Mouse (Mus musculus): ENCODE measurements around the gene Ankrd13a. TPM values are rescaled to one million over a fixed set of nuclear protein-coding genes. Genes with fewer than 3 reads are reported as not detected.
A peak's percentile ranks its signal among the peaks of the same experiment; 100 is the strongest.

Ankrd13a gene
- polyA plus RNA-seq, 1 experiment from 2014 or later, result 58.3 TPM

DNA sequence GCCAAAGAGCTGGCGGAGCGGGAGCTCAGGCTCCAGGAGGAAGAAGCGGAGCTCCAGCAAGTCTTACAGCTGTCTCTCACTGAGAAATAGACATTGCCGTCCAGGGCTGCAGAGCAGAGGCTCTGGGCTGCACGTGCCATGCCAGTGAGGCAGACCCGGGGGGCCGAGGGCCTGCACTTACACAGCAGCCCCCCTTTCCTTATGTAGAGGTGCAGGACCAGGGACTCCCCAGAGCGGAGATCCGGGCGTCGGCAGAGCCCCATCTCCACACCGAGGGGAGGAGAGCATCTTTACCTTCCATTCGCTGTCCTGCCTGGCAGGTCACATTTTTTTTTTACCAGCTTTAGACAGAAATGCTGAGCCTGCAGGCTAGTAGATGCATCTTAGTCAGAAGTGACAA lies 29.9 kb downstream of the Ankrd13a start:
- no peak overlapping the region for H3K27ac ChIP-seq (replicated peaks; ENCODE audit: low read depth, low read length)
- H3K9ac ChIP-seq (replicated peaks; ENCODE audit: low read length), result no peak overlapping the region
- H3K4me3 ChIP-seq (ENCODE audit: low read depth, low read length), result no peak overlapping the region
- H3K9me3 ChIP-seq (replicated peaks; ENCODE audit: control insufficient read depth, low read length), result no peaks in the 10 kb centered on the region
- no peak for DNase-seq (ENCODE audit: low spot score)
- peaks cover 2% of the 10 kb centered on the region; the same call in 1 of the 2 replicates for H3K36me3 ChIP-seq (replicated peaks; ENCODE audit: control insufficient read depth, insufficient read depth, low read depth, low read length)
- H3K4me1 ChIP-seq (ENCODE audit: control insufficient read depth, insufficient read depth, low read length), result no peaks in the 10 kb centered on the region
- WGBS, result 84% methylated on average over 13 of the region's 13 CpGs
- H3K4me2 ChIP-seq (ENCODE audit: low read depth, low read length), result no peak overlapping the region
- H3K27me3 ChIP-seq (ENCODE audit: control insufficient read depth, insufficient read depth, low read length), result no peaks in the 10 kb centered on the region
- no peak for ATAC-seq (replicated peaks; ENCODE audit: insufficient number of reproducible peaks, low FRiP score, low TSS enrichment, low read depth)

DNA sequence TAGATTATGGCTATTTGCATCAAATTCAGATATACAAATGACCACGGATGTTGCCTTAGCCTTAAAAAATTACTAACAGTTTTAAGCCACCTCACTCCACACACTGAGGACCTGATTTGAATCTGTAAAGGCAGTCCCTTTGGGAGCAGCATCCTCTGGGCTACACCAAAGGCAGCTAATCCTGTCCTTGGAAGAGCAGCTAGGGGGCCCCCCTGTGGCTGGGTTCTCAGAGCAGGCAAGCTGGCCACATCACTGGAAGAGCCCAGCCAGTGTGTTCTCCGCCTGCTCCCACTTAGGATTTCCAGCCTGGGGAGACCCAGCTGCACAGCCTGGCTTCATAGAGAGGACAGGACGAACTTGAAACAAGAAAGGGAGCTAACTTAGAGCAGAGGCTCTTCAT lies 30.5 kb downstream of the Ankrd13a start:
- Histone ChIP-seq H3K4me1 (ENCODE audit: control insufficient read depth, insufficient read depth, low read length) (no peaks in the 10 kb centered on the region), H3K9ac (replicated peaks; ENCODE audit: low read length) (no peak overlapping the region), H3K36me3 (replicated peaks; ENCODE audit: control insufficient read depth, insufficient read depth, low read depth, low read length) (peaks cover 2% of the 10 kb centered on the region; the same call in 1 of the 2 replicates), H3K27ac (replicated peaks; ENCODE audit: low read depth, low read length) (no peak overlapping the region), H3K27me3 (ENCODE audit: control insufficient read depth, insufficient read depth, low read length) (no peaks in the 10 kb centered on the region), H3K4me3 (ENCODE audit: low read depth, low read length) (no peak overlapping the region), H3K4me2 (ENCODE audit: low read depth, low read length) (no peak overlapping the region), H3K9me3 (replicated peaks; ENCODE audit: control insufficient read depth, low read length) (no peaks in the 10 kb centered on the region)
- DNase-seq (ENCODE audit: low spot score) (peak; percentile 26), ATAC-seq (replicated peaks; ENCODE audit: insufficient number of reproducible peaks, low FRiP score, low TSS enrichment, low read depth) (no peak)
- WGBS, result 44% methylated on average over 3 of the region's 3 CpGs

DNA sequence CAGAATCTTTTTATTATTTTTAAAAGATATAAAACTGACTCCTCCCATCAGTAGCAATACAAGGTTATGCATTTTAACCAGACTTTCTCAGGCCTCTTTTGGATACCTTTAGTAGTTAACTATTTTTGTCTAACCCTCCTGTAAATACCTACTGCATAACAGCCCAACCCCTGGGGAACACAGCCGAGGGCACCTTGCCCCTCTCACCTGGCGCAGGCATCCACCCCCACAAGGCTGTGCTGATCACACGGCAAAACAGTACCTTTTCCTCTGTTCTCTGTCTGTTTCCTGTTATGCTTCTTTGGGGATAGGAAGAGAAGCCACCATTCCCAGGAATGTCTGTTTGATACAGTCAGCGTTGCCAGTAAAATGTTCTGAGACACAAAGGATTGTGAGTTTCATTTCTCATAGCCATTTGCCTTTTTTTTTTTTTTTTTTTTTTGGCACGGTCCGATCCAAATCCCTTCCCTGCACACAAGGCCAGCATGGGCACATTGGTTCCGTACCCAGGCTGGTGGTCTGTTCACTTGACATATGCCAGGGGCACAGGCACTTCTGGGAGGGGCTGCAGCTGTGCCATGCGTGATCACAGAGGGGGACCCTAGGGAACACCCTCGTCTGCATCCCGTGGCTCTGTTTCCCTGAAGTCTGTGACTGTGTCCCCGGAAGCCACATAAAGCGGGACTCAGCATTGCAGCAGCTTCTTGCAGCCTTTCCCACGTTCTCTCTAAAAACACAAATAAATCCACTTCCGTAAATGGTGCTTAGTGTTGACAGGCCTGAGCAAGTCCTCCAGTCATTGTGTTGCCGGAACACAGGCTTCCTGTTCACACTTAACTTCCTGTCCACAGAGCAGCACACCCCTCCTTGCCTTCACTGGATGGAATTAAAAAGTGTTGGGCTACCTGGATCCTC lies 31.2 kb downstream of the Ankrd13a start:
- DNase-seq (ENCODE audit: low spot score) (no peak), ATAC-seq (replicated peaks; ENCODE audit: insufficient number of reproducible peaks, low FRiP score, low TSS enrichment, low read depth) (no peak)
- H3K9ac ChIP-seq (replicated peaks; ENCODE audit: low read length), result no peak overlapping the region

GRCm38 (mm10) chr5:114806636-114807035 lies 32.2 kb downstream of the Ankrd13a start:
- no peaks in the 10 kb centered on the region for H3K27me3 ChIP-seq (ENCODE audit: control insufficient read depth, insufficient read depth, low read length)
- no peaks in the 10 kb centered on the region for H3K9me3 ChIP-seq (replicated peaks; ENCODE audit: control insufficient read depth, low read length)
- DNase-seq (ENCODE audit: low spot score) (no peak), ATAC-seq (replicated peaks; ENCODE audit: insufficient number of reproducible peaks, low FRiP score, low TSS enrichment, low read depth) (no peak)
- H3K27ac ChIP-seq (replicated peaks; ENCODE audit: low read depth, low read length), result no peak overlapping the region
- H3K9ac ChIP-seq (replicated peaks; ENCODE audit: low read length), result no peak overlapping the region; the same call in 1 of the 2 replicates
- H3K36me3 ChIP-seq (replicated peaks; ENCODE audit: control insufficient read depth, insufficient read depth, low read depth, low read length), result peaks cover 2% of the 10 kb centered on the region; the same call in 1 of the 2 replicates
- no peaks in the 10 kb centered on the region for H3K4me1 ChIP-seq (ENCODE audit: control insufficient read depth, insufficient read depth, low read length)
- H3K4me2 ChIP-seq (ENCODE audit: low read depth, low read length), result no peak overlapping the region
- no peak overlapping the region for H3K4me3 ChIP-seq (ENCODE audit: low read depth, low read length)
- 89% methylated on average over 8 of the region's 8 CpGs for WGBS

More for the DNA sequence above, 31.2 kb downstream of the Ankrd13a start:
- H3K36me3 ChIP-seq (replicated peaks; ENCODE audit: control insufficient read depth, insufficient read depth, low read depth, low read length), result peaks cover 2% of the 10 kb centered on the region; the same call in 1 of the 2 replicates
- H3K9me3 ChIP-seq (replicated peaks; ENCODE audit: control insufficient read depth, low read length), result no peaks in the 10 kb centered on the region
- no peaks in the 10 kb centered on the region for H3K27me3 ChIP-seq (ENCODE audit: control insufficient read depth, insufficient read depth, low read length)
- H3K4me3 ChIP-seq (ENCODE audit: low read depth, low read length), result no peak overlapping the region
- no peaks in the 10 kb centered on the region for H3K4me1 ChIP-seq (ENCODE audit: control insufficient read depth, insufficient read depth, low read length)
- H3K27ac ChIP-seq (replicated peaks; ENCODE audit: low read depth, low read length), result no peak overlapping the region
- H3K4me2 ChIP-seq (ENCODE audit: low read depth, low read length), result no peak overlapping the region
- WGBS, result 71% methylated on average over 15 of the region's 15 CpGs

DNA sequence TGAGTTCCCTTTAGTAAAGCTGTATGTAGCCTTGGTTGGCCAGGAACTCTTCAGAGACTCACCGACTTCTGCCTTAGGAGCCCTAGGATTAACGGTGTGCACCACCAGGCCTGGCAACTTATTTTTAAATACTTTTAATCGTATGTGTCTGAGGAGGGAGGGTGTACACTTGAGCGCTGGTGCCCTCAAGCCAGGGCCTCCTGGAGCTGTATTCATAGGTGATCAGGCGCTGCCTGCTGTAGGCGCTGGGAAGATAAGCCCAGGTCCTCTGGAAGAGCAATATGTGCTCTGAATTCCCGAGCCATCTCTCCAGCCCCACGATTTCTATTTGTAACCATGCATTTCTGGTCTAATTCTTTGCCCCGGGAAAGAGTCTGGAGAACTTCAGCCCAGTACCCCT lies 32.6 kb downstream of the Ankrd13a start:
- H3K4me2 ChIP-seq (ENCODE audit: low read depth, low read length), result no peak overlapping the region
- ATAC-seq (replicated peaks; ENCODE audit: insufficient number of reproducible peaks, low FRiP score, low TSS enrichment, low read depth) (no peak), DNase-seq (ENCODE audit: low spot score) (no peak)
- H3K36me3 ChIP-seq (replicated peaks; ENCODE audit: control insufficient read depth, insufficient read depth, low read depth, low read length), result peaks cover 2% of the 10 kb centered on the region; the same call in 1 of the 2 replicates
- no peak overlapping the region for H3K4me3 ChIP-seq (ENCODE audit: low read depth, low read length)
- no peaks in the 10 kb centered on the region for H3K9me3 ChIP-seq (replicated peaks; ENCODE audit: control insufficient read depth, low read length)
- no peaks in the 10 kb centered on the region for H3K27me3 ChIP-seq (ENCODE audit: control insufficient read depth, insufficient read depth, low read length)
- WGBS, result 47% methylated on average over 9 of the region's 9 CpGs
- no peak overlapping the region for H3K9ac ChIP-seq (replicated peaks; ENCODE audit: low read length)
- H3K27ac ChIP-seq (replicated peaks; ENCODE audit: low read depth, low read length), result no peak overlapping the region
- H3K4me1 ChIP-seq (ENCODE audit: control insufficient read depth, insufficient read depth, low read length), result no peaks in the 10 kb centered on the region

DNA sequence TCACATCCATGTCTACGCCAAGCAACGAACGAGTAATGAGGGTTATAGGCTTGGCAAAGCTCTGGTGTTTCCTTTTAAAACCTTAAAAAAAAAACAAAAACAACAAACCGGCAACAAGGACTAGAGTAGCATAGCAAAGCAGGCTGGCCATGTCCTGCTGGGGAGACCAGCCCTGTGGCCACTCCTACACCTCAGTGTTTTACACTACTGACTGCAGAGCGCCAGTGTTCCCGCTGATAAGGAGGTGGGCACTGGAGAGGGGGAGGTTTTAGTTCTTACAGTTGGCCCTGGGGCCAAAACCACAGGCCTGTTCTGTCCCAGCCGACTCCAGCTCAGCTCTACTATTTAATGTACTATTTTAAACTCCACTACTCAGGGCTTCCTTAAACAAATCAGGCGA lies 33.0 kb downstream of the Ankrd13a start:
- no peaks in the 10 kb centered on the region for H3K4me1 ChIP-seq (ENCODE audit: control insufficient read depth, insufficient read depth, low read length)
- ATAC-seq (replicated peaks; ENCODE audit: insufficient number of reproducible peaks, low FRiP score, low TSS enrichment, low read depth), result no peak
- H3K4me2 ChIP-seq (ENCODE audit: low read depth, low read length), result no peak overlapping the region

DNA sequence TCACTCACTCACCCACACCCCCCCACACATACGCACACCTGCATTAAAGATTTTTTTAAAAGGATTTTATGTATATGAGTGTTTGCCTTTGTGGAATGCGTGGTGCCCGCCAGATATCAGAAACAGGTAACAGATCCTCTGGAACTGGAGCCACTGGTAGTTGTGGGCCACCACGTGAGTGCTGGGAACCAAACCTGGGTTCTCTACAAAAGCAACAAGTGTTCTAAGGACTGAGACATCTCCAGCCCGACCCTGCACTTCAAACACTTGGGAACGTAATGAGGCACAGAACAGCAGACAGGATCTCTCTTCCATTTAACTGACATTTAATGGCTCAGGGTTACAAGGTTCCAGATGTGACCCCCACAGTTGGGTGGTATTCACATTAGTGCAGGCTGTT lies 33.4 kb downstream of the Ankrd13a start:
- no peaks in the 10 kb centered on the region for H3K27me3 ChIP-seq (ENCODE audit: control insufficient read depth, insufficient read depth, low read length)
- peak; percentile 39 for DNase-seq (ENCODE audit: low spot score)
- no peak for ATAC-seq (replicated peaks; ENCODE audit: insufficient number of reproducible peaks, low FRiP score, low TSS enrichment, low read depth)
- 48% methylated on average over 6 of the region's 6 CpGs for WGBS
- no peaks in the 10 kb centered on the region for H3K4me1 ChIP-seq (ENCODE audit: control insufficient read depth, insufficient read depth, low read length)
- H3K9ac ChIP-seq (replicated peaks; ENCODE audit: low read length), result no peak overlapping the region
- no peak overlapping the region for H3K27ac ChIP-seq (replicated peaks; ENCODE audit: low read depth, low read length)
- H3K4me2 ChIP-seq (ENCODE audit: low read depth, low read length), result no peak overlapping the region
- peaks cover 2% of the 10 kb centered on the region; the same call in 1 of the 2 replicates for H3K36me3 ChIP-seq (replicated peaks; ENCODE audit: control insufficient read depth, insufficient read depth, low read depth, low read length)
- H3K4me3 ChIP-seq (ENCODE audit: low read depth, low read length), result no peak overlapping the region
- H3K9me3 ChIP-seq (replicated peaks; ENCODE audit: control insufficient read depth, low read length), result no peaks in the 10 kb centered on the region

More for the DNA sequence above, 33.0 kb downstream of the Ankrd13a start:
- no peak overlapping the region for H3K4me3 ChIP-seq (ENCODE audit: low read depth, low read length)
- H3K9me3 ChIP-seq (replicated peaks; ENCODE audit: control insufficient read depth, low read length), result no peaks in the 10 kb centered on the region
- no peak overlapping the region for H3K27ac ChIP-seq (replicated peaks; ENCODE audit: low read depth, low read length)
- 29% methylated on average over 8 of the region's 8 CpGs for WGBS
- no peak overlapping the region for H3K9ac ChIP-seq (replicated peaks; ENCODE audit: low read length)
- peaks cover 2% of the 10 kb centered on the region; the same call in 1 of the 2 replicates for H3K36me3 ChIP-seq (replicated peaks; ENCODE audit: control insufficient read depth, insufficient read depth, low read depth, low read length)
- H3K27me3 ChIP-seq (ENCODE audit: control insufficient read depth, insufficient read depth, low read length), result no peaks in the 10 kb centered on the region
- no peak for DNase-seq (ENCODE audit: low spot score)

GRCm38 (mm10) chr5:114808385-114808784 lies 33.9 kb downstream of the Ankrd13a start:
- ATAC-seq (replicated peaks; ENCODE audit: insufficient number of reproducible peaks, low FRiP score, low TSS enrichment, low read depth), result no peak; the same call in 1 of the 2 replicates
- Histone ChIP-seq H3K4me1 (ENCODE audit: control insufficient read depth, insufficient read depth, low read length) (no peaks in the 10 kb centered on the region), H3K27ac (replicated peaks; ENCODE audit: low read depth, low read length) (no peak overlapping the region), H3K9ac (replicated peaks; ENCODE audit: low read length) (no peak overlapping the region), H3K36me3 (replicated peaks; ENCODE audit: control insufficient read depth, insufficient read depth, low read depth, low read length) (peaks cover 2% of the 10 kb centered on the region; the same call in 1 of the 2 replicates), H3K9me3 (replicated peaks; ENCODE audit: control insufficient read depth, low read length) (no peaks in the 10 kb centered on the region), H3K4me2 (ENCODE audit: low read depth, low read length) (no peak overlapping the region), H3K4me3 (ENCODE audit: low read depth, low read length) (no peak overlapping the region), H3K27me3 (ENCODE audit: control insufficient read depth, insufficient read depth, low read length) (no peaks in the 10 kb centered on the region)
- WGBS, result 71% methylated on average over 8 of the region's 8 CpGs
- DNase-seq (ENCODE audit: low spot score), result no peak
